Mouse (Mus musculus): Measurements from ENCODE around the gene Actbl2. TPM values are rescaled to one million over a fixed set of nuclear protein-coding genes. Genes with fewer than 3 reads are reported as not detected.
A peak's percentile ranks its signal among the peaks of the same experiment; 100 is the strongest.

The Actbl2 gene
- polyA plus RNA-seq, 1 experiment from 2014 or later = not detected

DNA sequence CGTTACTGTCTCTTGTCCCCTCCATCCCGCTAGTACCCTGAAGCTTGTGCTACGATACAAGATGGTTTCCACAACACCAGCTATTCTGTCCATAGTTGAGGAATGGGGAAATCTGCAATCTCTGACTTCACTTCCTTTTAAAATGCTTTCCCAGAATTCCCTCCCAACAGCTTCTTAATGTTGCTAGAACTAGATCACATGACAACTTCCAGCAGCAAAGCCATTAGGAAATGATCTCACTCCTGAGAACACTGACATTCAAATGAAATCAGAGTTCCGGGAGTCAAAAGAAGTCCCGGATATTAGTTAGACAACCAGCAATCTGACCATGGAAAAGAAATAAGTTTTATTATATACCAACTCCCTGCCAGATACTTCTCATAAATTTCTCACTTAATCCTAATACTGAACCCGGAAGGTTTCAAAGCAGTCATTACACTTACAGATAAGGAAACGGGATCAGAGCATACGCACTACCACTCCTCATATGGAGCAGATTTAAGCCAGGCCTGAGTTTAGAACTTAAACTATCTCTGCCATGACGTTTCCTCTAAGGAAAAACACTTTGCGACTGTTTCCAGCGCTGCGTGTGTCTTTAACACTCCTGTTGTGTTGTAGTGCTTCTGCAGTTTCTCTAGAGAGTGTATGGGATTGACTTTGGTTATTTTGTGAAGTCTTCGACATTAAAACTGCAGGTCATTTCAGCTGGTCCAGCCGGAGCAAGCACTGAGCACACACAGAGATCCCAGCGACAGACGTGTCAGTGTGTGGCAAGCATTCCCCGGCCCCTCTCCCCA lies 36.5 kb downstream of the Actbl2 start:
- no peaks in the 10 kb centered on the region for H3K27me3 ChIP-seq (replicated peaks; ENCODE audit: control insufficient read depth, insufficient read depth, low read length)
- H3K4me2 ChIP-seq (replicated peaks; ENCODE audit: low read depth) = peak overlapping the region; percentile 27; the same call in 1 of the 2 replicates
- H3K27ac ChIP-seq (ENCODE audit: low read depth, low read length) = 0 out of 2 replicates have a peak overlapping the region, but pooled peaks have one; percentile 21
- WGBS = 36% methylated on average over 17 of the region's 17 CpGs
- H3K4me1 ChIP-seq (replicated peaks; ENCODE audit: control insufficient read depth, insufficient read depth, low read length) = no peaks in the 10 kb centered on the region
- H3K36me3 ChIP-seq (ENCODE audit: control insufficient read depth, insufficient read depth) = no peaks in the 10 kb centered on the region
- no peak for TF ChIP-seq CTCF (IDR thresholded peaks at IDR 0.05; ENCODE audit: low read depth)
- no peak overlapping the region for H3K4me3 ChIP-seq (ENCODE audit: low read depth, low read length)
- no peaks in the 10 kb centered on the region for H3K9me3 ChIP-seq (ENCODE audit: control insufficient read depth)
- no peak for ATAC-seq
- 0 out of 2 replicates have a peak overlapping the region, but pooled peaks have one; percentile 17 for H3K9ac ChIP-seq (ENCODE audit: low read depth, low read length)

DNA sequence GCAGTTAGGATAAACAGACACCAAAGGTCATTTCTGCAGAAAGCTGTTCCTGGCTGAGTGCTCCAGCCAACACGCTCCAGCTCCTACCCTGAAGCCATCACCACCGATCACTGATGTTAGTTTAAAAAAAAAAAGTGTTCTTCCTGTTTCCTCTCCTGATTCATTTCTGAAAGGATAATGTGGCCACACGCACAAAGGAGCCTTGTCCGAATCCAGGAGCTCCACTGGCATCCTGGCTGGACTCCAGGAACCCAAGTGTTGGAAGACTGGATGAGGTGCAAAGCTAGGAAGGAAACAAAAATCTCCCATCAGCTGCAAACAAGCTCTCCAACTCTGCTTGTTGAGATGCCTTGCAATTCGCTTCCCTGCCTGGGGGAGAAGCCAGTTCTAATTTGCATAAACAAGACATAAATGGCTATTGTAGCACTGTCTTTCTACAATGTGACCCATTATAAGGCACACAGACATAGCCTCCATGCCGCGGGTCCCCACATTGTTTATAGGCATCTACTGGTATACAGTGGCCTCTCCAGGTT lies 37.2 kb downstream of the Actbl2 start:
- Histone ChIP-seq H3K27ac (ENCODE audit: low read depth, low read length) (peak overlapping the region; percentile 21; the same call in 1 of the 2 replicates), H3K27me3 (replicated peaks; ENCODE audit: control insufficient read depth, insufficient read depth, low read length) (no peaks in the 10 kb centered on the region), H3K4me1 (replicated peaks; ENCODE audit: control insufficient read depth, insufficient read depth, low read length) (no peaks in the 10 kb centered on the region), H3K4me3 (ENCODE audit: low read depth, low read length) (no peak overlapping the region), H3K9me3 (ENCODE audit: control insufficient read depth) (no peaks in the 10 kb centered on the region), H3K36me3 (ENCODE audit: control insufficient read depth, insufficient read depth) (no peaks in the 10 kb centered on the region), H3K9ac (ENCODE audit: low read depth, low read length) (0 out of 2 replicates have a peak overlapping the region, but pooled peaks have one; percentile 17), H3K4me2 (replicated peaks; ENCODE audit: low read depth) (peak overlapping the region; percentile 27; the same call in 1 of the 2 replicates)
- 43% methylated on average over 7 of the region's 7 CpGs for WGBS
- ATAC-seq = no peak
- no peak for TF ChIP-seq CTCF (IDR thresholded peaks at IDR 0.05; ENCODE audit: low read depth)

DNA sequence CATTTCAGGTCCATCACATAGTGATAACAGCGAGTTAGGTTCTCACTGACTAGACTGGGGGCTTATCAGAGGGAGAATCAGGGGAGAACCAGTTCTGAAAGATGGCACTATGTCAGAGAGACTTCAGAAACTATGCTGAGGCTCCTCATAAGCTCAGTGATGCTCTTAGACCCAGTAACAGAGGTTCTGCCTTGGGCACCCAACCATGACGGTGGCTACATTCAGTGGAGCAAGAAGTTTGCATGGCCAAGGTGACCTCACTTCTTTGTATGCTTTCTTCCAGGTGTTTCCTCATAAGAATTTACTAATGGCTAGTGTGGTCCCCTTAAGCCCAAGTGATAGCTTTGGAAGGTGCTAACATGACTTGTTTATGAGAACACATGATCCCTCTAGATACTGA lies 38.7 kb downstream of the Actbl2 start:
- ATAC-seq = no peak
- Histone ChIP-seq H3K4me1 (replicated peaks; ENCODE audit: control insufficient read depth, insufficient read depth, low read length) (no peaks in the 10 kb centered on the region), H3K9ac (ENCODE audit: low read depth, low read length) (no peak overlapping the region), H3K27ac (ENCODE audit: low read depth, low read length) (no peak overlapping the region), H3K27me3 (replicated peaks; ENCODE audit: control insufficient read depth, insufficient read depth, low read length) (no peaks in the 10 kb centered on the region), H3K36me3 (ENCODE audit: control insufficient read depth, insufficient read depth) (no peaks in the 10 kb centered on the region), H3K4me2 (replicated peaks; ENCODE audit: low read depth) (no peak overlapping the region), H3K9me3 (ENCODE audit: control insufficient read depth) (no peaks in the 10 kb centered on the region), H3K4me3 (ENCODE audit: low read depth, low read length) (no peak overlapping the region)
- TF ChIP-seq CTCF (IDR thresholded peaks at IDR 0.05; ENCODE audit: low read depth) = no peak
- 94% methylated on average over 2 of the region's 2 CpGs for WGBS

DNA sequence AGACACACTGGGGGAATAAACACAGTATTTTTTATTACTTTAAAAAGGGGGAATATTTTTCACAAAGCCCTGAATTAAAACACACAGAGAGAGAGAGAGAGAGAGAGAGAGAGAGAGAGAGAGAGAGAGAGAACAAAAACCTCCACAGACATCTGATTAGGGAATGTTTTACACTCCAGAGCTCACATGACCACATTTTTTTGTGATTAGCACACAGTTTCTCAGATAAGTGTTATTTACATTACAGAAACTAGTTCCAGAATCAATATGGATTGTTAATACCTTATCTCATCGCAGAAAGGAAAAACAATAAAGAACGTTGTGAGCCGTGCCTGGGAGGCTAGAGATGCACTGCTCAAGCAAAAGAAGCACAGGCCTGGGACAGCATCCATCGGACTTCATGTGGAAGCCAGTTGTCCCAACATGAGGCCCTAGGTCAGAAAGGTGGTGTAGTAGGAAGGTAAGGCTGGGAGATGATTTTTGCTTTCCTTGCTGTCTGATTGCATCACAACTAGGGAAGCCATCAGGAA lies 40.2 kb downstream of the Actbl2 start:
- no peaks in the 10 kb centered on the region for H3K36me3 ChIP-seq (ENCODE audit: control insufficient read depth, insufficient read depth)
- no peaks in the 10 kb centered on the region for H3K27me3 ChIP-seq (replicated peaks; ENCODE audit: control insufficient read depth, insufficient read depth, low read length)
- H3K9me3 ChIP-seq (ENCODE audit: control insufficient read depth) = no peaks in the 10 kb centered on the region
- H3K4me3 ChIP-seq (ENCODE audit: low read depth, low read length) = no peak overlapping the region
- WGBS = 16% methylated on average over 4 of the region's 4 CpGs
- TF ChIP-seq CTCF (IDR thresholded peaks at IDR 0.05; ENCODE audit: low read depth) = no peak
- no peak overlapping the region for H3K27ac ChIP-seq (ENCODE audit: low read depth, low read length)
- no peak overlapping the region for H3K9ac ChIP-seq (ENCODE audit: low read depth, low read length)
- ATAC-seq = no peak
- no peaks in the 10 kb centered on the region for H3K4me1 ChIP-seq (replicated peaks; ENCODE audit: control insufficient read depth, insufficient read depth, low read length)
- no peak overlapping the region for H3K4me2 ChIP-seq (replicated peaks; ENCODE audit: low read depth)

DNA sequence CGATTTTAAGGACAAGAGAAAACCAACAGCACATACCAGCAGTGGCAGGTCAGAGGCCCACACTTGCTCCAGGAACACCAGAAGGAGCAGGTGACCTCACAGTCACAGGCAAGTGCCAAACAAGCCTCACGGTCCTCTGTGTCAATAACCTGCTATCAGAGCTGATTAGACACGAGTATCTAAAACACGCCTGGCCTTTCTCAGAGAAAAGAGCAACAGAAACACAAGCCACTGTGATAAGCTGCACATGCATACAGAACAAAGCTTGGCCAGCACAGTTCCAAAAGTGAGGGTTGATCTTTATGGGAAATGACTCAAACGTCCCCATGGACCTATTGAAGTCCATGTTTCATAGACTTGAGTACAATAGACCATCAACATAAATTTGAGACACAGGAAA lies 41.2 kb downstream of the Actbl2 start:
- 29% methylated on average over 5 of the region's 5 CpGs for WGBS

DNA sequence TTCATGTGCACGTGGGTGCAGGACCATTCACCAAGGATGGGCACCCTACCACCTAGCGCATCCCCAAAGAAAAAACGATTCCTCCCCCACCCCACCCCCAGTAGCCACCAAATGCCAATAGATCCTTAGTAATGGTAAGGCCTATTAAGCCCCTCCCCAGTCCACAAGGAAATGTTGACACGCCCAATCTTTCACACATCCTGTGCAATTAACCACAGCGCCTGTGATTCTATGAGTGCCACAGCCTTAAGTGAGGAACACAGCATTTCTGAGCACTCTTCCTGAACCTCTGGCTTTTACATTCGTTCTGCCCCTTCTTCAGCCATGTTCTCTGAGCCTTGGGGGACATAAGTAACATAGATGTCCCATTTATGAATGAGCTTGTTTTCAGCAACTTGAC lies 42.8 kb downstream of the Actbl2 start:
- WGBS = 80% methylated on average over 6 of the region's 6 CpGs
- no peak overlapping the region for H3K27ac ChIP-seq (ENCODE audit: low read depth, low read length)
- no peaks in the 10 kb centered on the region for H3K9me3 ChIP-seq (ENCODE audit: control insufficient read depth)
- no peak overlapping the region for H3K9ac ChIP-seq (ENCODE audit: low read depth, low read length)
- H3K27me3 ChIP-seq (replicated peaks; ENCODE audit: control insufficient read depth, insufficient read depth, low read length) = no peaks in the 10 kb centered on the region
- ATAC-seq = no peak
- no peak overlapping the region for H3K4me2 ChIP-seq (replicated peaks; ENCODE audit: low read depth)
- TF ChIP-seq CTCF (IDR thresholded peaks at IDR 0.05; ENCODE audit: low read depth) = no peak
- no peak overlapping the region for H3K4me3 ChIP-seq (ENCODE audit: low read depth, low read length)
- H3K4me1 ChIP-seq (replicated peaks; ENCODE audit: control insufficient read depth, insufficient read depth, low read length) = no peaks in the 10 kb centered on the region
- no peaks in the 10 kb centered on the region for H3K36me3 ChIP-seq (ENCODE audit: control insufficient read depth, insufficient read depth)

More for the DNA sequence above, 41.2 kb downstream of the Actbl2 start:
- no peaks in the 10 kb centered on the region for H3K9me3 ChIP-seq (ENCODE audit: control insufficient read depth)
- H3K36me3 ChIP-seq (ENCODE audit: control insufficient read depth, insufficient read depth) = no peaks in the 10 kb centered on the region
- no peak overlapping the region for H3K4me2 ChIP-seq (replicated peaks; ENCODE audit: low read depth)
- H3K9ac ChIP-seq (ENCODE audit: low read depth, low read length) = no peak overlapping the region
- H3K4me1 ChIP-seq (replicated peaks; ENCODE audit: control insufficient read depth, insufficient read depth, low read length) = no peaks in the 10 kb centered on the region
- ATAC-seq = no peak
- TF ChIP-seq CTCF (IDR thresholded peaks at IDR 0.05; ENCODE audit: low read depth) = no peak
- no peak overlapping the region for H3K4me3 ChIP-seq (ENCODE audit: low read depth, low read length)
- H3K27ac ChIP-seq (ENCODE audit: low read depth, low read length) = no peak overlapping the region
- no peaks in the 10 kb centered on the region for H3K27me3 ChIP-seq (replicated peaks; ENCODE audit: control insufficient read depth, insufficient read depth, low read length)

All from intestine, postnatal 0 days (tissue).